Mouse (Mus musculus): ENCODE data around the gene Dhdh.

Gene Dhdh

DNA sequence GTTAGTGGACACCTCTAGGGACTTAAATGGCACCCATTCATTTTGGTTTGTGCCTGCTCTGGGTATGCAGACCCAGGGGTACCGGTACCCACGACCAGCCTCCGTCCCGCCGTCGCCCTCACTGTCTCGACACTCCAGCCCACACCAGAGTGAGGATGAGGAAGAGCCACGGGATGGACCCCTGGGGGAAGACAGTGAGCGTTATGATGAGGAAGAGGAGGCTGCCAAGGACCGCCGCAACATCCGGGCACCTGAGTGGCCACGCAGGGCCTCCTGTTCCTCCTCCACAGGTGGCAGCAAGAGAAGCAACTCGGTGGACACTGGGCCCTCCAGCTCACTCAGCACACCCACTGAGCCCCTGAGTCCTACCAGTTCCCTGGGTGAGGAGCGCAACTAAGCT lies 33.6 kb downstream of the Dhdh start:
- no peak for DNase-seq (ENCODE audit: low spot score in 2 of 2)

- peak in 1 of 2 experiments; percentile 78 for DNase-seq (ENCODE audit: low spot score in 2 of 2)
Measured at GRCm38 (mm10) chr7:45451344-45451982, 37.1 kb downstream of the Dhdh start.

DNA sequence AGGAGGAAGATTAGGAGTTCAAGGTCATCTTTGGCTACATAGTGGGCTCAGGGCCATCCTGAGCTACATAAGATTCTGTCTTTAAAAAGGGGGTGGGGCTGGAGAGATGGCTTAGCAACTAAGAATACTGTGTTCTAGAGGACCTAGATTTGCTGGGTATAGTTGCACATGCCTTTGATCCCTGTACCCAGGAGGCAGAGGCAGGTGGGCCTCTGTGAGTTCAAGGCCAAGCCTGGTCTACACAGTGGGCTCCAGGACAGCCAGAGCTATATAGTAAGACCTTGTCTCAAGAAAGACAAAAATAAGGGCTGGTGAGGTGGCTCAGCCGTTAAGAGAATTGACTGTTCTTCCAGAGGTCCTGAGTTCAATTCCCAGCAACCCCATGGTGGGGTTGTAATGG lies 38.6 kb downstream of the Dhdh start:
- DNase-seq (ENCODE audit: low spot score in 2 of 2) = no peak

DNA sequence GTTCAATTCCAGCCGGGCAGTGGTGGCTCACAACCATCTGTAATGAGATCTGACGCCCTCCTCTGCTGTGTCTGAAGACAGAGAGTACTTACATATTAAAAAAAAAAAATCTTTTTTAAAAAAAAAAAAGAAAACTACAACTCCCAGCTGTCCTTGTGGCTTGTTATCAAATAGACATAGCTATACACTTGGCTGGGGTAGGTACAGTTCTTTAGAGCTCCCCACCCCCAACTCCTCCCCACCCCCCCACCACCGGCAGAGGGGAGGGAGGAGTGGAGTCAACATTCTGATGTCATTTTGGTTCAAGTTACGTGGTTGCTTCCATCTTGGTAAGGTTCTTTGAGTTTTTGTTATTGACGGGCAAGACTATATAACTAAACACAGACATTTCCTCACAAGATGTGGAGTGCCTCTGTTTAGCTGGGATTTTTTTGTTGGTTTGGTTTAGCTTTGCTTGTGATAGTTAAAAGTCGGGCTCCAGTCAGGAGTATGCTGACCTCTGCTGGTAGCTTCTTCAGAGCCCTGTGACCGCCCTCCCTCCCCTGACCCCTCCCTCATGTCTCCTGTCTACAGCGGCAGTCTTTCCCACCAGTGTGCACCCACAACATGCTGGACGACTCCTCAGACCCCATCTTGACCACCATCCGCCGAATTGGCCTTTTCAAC lies 41.1 kb downstream of the Dhdh start:
- DNase-seq (ENCODE audit: low spot score in 2 of 2) = no peak

DNA sequence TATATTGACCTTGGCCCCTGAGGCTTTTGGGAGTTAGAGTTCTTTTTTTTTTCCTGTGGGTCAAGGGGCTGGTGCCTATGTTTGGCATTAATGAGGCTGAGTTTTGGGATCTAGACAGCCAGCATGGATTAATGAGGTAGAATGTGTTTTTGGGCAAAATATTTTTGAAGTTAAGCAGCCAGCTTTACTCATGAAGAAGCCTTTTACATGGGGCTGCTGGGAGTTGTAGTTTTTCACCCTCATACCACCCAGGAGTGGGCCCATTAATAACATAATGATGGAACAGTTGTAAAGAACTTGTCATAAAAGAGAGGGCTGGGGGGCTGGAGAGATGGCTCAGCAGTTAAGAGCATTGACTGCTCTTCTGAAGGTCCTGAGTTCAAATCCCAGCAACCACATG lies 42.0 kb downstream of the Dhdh start:
- DNase-seq (ENCODE audit: low spot score in 2 of 2) = no peak

GRCm38 (mm10) chr7:45443526-45444420 lies 44.8 kb downstream of the Dhdh start:
- no peak for DNase-seq (ENCODE audit: low spot score in 2 of 2)

DNA sequence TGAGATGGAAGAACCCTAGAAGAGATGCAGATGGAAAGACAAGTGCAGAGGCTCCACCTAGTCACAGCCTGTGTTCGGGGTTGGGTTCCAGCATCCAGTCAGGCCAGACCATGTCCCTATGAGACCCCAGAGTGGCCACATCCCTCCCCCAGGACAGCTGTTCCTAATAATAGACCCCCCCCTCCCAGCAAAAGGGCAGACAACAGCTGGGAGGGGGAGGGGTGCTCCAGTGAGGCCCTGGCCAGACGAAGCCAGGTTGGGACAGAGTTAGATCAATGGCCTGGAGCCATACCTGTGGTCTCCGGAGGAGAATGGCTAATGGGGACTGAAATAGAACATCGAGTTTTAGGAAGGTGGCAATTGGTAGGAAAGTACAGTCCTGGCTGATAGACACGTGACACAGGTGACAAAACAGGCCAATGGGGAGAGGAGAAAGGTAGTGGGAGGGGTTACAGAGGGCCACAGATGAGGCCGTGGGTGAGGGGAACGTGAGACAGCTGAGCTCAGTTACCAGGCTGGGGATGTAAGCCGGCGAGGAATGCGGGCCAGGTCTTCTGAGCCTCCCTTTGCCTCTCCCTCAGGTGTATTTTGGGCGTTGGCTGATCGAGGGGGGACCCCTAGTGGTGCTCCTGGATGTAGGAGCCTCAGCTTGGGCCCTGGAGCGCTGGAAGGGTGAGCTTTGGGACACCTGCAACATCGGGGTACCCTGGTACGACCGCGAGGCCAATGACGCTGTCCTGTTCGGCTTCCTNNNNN lies 50.9 kb downstream of the Dhdh start, which contains the start of gene Ruvbl2:
Ruvbl2 (minus strand) TSS at position 576 of the 756 bp plus-strand sequence.
- DNase-seq (ENCODE audit: low spot score in 2 of 2) = no peak

DNA sequence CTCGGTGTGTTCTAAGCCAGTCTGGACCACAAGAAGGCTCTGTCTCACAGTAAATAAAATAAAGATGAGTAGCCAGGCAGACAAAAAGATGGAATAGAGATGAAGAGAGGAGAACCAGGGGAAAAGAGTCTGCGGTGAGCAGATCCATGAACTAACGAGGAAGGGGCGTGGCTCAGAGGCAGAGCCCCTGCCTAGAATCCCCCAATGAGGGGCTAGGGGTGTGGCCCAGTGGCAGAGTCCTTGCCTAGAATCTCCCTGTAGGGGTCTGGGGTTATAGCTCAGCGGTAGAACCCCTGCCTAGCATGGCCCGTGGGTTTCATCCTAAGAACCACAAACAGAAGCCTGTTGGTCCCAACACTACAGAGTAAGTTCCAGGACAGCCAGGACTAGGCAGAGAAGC lies 51.6 kb downstream of the Dhdh start:
- no peak for DNase-seq (ENCODE audit: low spot score in 2 of 2)

GRCm38 (mm10) chr7:45436444-45436843 lies 52.2 kb downstream of the Dhdh start:
- DNase-seq (ENCODE audit: low spot score in 2 of 2) = no peak

- DNase-seq (ENCODE audit: low spot score in 2 of 2) = no peak
Measured at GRCm38 (mm10) chr7:45435038-45435437, 53.6 kb downstream of the Dhdh start.

DNA sequence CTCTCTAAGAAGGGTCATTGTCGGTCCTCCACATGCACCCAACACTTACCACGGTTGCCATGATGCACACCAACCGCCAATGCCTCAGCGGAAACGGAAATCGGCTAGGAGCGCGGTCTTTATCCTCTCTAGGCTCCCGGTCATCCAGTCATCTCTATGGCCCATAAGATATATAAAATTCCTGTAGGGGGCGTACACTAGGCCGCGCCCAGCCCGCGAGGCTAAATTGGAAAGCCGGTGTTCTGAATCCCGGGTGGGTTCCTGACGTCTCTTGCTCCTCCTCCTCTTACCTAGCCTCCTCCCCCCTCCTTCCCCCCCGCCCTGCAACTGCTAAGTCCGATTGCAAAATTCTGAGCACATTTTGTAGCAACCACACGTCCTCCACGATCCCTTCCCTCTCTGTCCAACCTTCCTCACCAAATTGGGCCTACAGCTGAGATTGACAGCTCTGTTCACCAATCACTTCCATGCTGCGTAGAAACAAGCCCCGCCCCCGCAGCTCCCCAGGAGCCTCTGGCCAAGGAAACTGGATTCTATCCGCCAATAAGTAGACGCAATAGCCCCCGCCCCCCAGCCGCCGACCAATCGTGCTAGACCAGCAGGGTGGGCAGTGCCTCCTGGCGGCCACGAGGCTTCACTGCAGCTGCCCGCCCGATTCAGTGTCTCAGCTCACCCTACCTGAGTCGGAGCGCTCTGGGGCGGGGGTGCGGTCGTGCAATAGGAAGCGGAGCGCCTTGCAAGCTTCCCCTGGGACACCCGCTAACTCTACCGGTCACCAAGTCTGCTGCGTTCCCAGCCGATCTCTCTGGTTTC lies 54.2 kb downstream of the Dhdh start, which contains the start of gene Gys1:
Gys1 (plus strand) TSS at position 642 of the 813 bp plus-strand sequence.
- peak; percentile 100 for DNase-seq (ENCODE audit: low spot score in 2 of 2)

DNA sequence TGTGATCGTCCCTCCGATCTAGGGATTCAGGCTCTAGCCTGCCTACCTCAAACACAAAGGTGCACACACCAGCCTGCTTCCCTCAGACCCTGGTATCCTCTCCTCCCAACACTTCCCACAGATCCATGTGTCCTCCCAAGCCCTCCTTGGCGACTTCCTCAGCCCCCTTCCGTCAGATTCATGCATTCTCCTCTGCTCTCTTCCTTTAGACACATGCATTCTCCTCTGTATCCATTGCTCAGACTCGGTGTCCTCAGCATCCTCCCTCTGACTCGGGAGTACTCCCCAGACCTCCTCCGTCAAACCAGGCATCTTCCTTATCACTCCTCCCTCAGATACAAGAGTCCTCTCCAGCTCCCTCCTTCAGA lies 54.8 kb downstream of the Dhdh start:
- DNase-seq (ENCODE audit: low spot score in 2 of 2) = no peak

DNA sequence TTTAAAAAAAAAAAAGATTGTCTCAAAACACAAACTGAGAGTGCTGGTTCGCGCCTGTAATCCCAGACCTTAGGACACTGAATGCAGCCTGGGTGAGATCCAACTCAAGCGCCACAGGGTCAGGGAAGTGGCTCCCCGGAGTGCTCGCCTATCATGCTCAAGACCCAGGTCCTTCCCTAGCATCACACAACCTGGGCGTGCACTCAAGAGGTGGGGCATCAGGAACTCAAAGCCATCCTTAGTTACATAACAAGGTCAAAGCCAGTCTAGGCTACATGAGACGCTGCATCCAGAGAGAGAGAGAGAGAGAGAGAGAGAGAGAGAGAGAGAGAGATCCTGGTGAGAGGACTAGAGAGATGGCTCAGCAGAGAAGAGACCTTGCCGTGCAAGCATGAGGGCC lies 62.0 kb downstream of the Dhdh start:
- DNase-seq (ENCODE audit: low spot score in 2 of 2) = no peak

DNA sequence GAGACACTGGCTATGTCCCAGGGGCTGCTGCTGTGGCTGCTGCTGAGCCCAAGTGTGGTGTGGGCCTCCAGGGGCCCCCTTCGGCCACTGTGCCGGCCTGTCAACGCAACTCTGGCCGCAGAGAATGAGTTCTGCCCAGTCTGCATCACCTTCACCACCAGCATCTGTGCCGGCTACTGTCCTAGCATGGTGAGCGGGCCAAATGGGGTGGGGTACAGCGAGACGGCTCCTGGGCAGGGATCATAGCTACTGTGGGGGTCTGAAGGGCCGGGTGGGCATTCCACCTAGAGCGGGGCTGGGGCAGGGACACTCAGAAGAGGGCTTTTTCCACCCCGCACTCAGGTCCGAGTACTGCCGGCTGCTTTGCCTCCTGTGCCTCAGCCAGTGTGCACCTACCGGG lies 67.4 kb downstream of the Dhdh start:
- DNase-seq (ENCODE audit: low spot score in 2 of 2) = no peak
